Mouse (Mus musculus): Measurements from ENCODE around the gene 4930595D18Rik.

4930595D18Rik gene

DNA sequence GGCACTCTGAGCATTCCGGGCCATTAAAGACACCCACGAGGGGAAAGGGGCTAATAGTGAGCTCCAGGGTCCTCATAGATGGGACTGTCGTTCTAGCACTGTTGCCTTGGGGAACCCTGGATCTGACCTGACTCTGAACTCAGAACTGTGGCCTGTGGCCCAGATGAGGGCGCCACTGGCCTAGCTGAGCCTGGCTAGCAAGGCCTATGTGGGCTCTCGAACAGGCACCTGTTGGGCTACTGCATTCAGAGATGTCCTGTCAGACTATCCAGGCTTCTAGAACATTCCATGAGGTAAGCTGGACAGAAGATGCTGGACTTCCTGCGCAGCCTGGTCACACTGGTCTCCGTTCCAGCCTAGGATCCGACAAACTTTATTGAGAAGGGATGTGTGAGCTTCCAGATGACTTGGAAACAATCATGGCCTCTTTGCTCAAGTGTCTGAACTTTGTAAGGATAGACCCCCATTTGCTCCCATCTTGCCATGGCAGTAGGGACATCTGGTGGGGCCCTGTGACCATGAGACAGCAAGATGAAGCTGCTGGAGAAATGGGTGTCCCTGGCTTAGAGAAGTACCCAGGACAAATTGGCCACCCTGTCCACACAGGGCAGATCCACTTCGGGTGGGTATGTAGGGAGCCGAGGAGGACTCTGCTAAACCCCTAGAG, 19.0 kb downstream of the 4930595D18Rik start:
- peak; percentile 55 for DNase-seq

- peak; percentile 95 for DNase-seq
Measured at GRCm38 (mm10) chr12:111164310-111164751, 20.0 kb downstream of the 4930595D18Rik start.

GRCm38 (mm10) chr12:111162312-111163061, 21.8 kb downstream of the 4930595D18Rik start:
- peak; percentile 47 for DNase-seq

DNA sequence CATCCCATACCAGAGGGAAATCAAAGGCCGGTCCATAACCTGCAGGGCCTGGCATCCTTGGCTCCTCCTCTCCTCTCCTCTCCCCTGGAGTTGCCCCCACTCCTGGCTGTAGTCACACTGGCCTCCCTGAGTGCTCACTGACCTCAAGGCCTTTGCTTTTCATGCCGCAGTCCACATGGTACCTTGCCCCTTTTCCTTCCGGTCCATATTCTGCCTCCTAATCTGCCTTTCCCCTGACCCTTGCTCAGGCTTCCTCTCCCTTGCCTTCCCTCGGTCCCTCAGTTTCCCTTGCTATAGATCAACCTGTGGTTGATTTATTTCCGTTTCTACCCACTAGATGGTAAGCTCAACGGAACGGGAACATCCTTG, 22.4 kb downstream of the 4930595D18Rik start:
- DNase-seq: peak; percentile 36

GRCm38 (mm10) chr12:111160871-111161270, 23.4 kb downstream of the 4930595D18Rik start:
- no peak for DNase-seq

DNA sequence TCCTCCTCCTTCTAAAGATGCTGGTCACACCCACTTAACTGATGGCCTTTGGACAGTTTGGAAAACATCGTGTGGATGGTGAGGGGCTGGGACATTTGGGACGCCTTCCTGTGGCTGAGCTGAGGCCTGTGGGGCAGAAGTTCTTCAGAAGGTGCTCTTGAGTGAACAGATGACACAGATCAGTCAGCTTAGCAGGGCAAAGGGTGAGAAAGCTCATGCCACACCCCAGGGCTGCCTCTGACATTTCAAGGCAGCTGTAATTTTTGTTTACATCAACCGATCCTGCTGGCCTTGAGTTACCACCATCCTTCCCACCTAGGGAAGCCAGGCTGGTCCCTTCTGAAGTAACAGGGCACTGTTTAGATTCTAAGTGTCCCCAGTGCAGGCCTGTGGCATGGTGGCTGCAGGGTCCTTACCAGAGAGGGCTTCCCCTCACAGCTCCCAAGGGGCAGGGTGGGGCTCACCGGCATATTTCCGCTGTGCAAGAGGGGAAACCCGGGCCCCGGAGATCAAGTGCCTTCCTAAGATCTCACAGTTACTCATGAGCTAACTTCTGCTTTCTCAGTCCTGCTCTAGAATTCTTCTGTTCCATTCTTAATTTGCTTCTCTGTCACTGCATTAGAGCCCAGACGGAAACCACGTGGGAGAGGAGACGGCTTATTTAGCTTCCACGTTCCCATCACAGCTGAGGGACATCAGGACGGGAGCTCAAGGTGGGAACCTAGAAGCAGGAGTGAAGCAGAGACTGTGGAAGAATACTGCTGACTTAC, 24.4 kb downstream of the 4930595D18Rik start:
- DNase-seq: no peak

DNA sequence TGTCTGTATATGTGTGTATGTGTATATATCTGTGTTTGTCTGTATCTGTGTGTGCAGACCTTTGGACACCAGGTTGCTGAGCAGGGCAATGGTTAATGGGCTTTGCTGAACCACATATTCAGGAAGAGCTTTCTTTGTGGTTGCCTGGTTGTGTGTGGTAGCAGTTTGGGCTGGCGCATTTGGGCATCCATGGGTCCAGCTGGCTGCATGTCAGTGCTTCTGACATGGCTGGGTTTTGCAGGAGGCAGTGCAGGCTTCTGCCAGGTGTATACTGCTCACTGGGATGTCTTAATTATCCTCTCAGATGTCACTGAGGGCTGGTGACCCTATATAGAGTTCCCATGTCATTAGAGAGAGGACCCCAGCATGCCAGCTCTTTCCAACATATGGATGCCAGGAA, 28.5 kb downstream of the 4930595D18Rik start:
- DNase-seq: no peak

DNA sequence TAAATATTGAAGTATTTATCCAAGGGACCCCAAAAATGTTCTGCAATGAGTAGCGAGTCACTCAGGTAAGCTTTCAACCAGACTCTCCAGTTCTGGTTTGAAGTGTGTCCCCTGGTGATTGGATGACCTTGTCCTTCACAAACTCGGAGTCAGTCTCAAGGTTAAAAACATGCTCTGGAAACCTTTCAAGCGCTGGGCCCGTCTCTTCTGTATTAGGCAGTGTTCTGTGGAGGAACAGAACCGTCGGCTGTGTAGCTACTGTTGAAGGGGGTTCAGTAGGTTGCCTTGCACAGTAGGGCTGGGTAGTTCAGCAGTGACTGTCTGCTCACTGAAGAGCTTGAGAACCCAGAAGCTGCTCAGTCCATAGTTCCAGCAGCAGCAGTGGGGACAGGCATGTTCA, 29.6 kb downstream of the 4930595D18Rik start:
- DNase-seq: no peak

DNA sequence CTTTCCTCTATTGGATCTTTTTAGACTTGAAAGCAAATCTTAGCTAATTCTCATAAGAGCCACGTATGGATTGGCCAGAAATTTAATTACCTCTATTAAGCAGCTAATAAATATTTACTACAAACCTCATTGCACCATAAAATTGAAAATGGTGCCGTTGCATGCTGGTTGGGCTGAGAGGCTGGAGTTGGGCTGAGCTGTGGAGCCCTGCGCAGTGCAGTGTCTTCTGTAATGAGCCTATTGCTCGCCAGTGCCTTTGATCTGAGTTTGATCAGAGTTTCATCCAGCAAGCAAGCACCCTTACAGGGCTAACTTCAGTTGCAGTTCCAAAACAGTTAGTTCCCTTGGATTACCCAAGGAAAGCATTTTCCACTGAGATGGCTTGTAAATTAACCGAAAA, 30.3 kb downstream of the 4930595D18Rik start:
- DNase-seq: no peak

DNA sequence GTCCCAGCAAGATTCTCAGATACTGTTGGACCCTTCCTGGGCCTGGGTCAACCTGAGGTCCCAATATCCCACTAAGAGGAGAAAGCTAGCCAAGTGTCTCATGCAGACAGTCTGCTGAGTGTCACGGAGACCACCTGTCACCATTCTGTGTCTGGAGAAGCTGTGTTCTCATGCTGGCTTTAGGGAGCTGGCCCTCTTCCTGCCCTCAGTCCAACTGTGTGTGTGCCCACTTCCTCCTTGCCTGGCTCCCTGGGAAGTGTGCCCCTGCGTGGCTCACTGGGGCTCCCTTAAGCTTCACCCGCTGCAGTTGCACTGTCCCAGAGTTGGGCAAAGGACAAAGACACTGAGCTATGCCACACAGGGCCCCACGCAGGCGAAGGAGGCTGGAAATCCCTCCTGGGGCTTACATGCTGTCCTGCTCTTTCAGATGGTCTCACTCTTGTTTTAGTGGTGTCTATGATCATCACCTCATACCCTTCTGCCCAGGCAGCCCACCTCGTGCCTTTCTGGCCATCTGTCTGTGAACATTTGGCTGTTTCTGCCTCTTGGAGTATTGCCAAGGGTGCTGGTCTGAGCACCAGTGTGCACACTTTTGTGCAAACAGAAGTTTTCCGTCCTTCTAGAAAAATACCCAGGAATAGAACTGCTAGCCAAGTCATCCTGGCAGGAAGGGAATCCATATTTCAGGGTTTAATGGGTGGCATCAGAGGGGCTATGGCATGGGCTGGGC, 31.1 kb downstream of the 4930595D18Rik start:
- no peak for DNase-seq

GRCm38 (mm10) chr12:111152579-111152978, 31.7 kb downstream of the 4930595D18Rik start:
- DNase-seq: no peak

DNA sequence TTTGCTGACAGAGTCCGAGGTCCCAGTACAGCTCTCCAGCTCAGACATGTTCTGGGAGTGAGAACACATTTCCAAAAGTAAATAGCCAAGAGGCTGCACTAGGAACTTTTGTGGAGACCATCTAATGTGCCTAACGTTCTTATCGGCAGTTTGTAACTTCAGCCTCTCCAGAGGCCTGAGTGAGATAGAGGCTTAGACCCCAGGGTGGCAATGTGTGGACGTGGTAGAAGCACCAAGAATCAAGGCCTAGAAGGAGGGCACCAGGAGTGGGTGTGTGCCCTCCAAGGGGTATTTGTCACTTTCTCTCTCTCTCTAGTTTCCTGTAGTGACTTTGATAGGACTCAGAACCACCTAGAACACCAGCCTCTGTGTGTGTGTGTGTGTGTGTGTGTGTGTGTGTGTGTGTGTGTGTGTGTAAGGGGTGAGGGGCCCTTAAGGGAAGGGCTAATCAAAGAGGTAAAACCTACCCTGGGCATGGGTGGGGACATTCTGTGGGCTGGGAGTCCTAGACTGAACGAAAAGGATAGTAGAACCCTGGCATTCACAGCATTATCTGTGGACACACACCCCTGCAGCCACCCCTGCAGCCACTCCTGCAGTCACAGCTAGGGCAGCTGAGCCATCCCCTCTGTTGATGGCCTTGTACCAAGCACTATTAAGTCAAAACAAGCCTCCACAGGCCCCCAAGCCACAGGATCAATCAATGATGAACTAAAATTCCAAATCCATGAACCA, 32.7 kb downstream of the 4930595D18Rik start:
- no peak for DNase-seq

GRCm38 (mm10) chr12:111150236-111150596, 34.1 kb downstream of the 4930595D18Rik start:
- peak; percentile 36 for DNase-seq

DNA sequence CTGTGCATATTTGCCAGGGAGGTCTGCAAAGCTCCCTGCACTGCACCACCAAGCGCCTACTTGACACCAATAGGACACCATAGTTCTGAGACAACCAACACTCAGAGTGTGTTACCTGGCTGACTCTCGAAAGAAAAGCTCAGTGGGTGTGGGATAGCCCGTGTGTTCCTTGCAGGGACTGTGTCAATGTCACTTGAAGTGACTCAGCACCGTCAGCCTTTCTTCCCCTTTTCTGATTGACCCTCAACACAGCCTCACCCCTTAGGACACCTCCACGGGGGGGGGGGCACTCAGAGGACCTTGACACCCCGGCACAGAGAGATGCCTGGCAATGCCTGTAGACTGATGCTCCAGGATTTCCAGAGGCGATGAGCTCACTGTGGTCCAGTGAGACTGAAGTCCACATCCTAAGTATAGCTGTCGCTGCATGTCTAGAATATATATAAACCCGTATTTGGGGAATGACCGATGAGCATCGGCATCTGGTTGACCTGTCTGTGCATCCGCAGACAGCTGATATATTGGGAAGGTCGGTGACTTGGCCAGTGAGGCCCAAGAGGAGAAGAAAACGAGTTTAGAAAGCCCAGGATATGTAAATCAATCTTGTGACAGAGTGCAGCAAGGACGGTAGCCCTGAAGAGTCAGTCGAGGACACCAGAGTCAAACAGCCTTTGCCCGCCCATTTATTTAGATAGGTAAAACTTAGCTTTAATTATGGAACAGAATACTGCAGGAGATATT, 34.6 kb downstream of the 4930595D18Rik start:
- no peak for DNase-seq

DNA sequence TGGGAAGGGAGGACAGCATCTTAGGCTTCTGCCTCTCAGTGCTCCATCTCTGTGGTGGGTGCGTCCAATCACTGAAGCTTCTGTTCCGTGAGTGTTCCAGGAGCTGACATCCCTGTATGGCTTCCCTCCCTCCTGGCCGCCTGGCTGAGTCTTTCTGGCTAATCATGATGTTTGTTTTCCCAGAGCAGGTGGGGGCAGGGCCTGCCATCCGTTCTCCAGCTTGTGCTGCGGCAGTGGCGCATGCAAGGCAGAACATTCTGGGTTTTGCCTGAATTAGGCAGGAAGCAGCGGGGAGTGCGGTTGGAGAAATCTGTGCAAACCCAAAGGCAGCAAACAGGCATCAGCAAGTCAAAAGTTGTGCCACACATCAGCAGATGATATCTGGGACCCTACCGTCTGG, 39.0 kb downstream of the 4930595D18Rik start:
- DNase-seq: peak; percentile 25

- DNase-seq: no peak
Measured at GRCm38 (mm10) chr12:111144598-111144997, 39.7 kb downstream of the 4930595D18Rik start.

DNA sequence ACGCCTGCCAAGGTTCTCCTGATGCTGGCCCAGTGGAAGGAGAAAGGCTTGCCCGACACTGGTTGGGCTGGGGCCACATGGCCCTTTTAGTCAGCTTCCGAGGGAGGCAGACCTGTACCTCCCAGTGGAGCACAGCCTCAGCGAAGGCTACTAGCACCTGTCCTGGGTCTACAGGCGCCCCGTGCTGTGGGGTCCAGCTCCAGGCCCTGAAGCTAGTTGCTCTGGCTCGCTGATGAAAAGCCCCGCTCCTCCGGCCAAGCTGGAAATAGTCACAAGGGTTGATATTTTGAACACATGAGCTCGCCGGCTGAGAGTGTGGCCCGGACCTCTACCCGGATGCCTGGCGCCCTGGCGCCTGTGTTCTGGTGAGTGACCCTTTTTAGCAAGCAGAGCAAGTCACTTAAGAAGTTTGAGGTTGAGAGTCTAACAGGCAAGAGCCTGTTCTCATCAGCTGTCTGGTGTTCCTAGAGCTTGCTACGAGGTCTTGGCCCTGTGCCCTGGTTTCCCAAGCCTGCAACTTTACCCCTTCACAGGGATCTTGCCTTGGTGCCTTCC, 40.7 kb downstream of the 4930595D18Rik start:
- DNase-seq: peak; percentile 28

DNA sequence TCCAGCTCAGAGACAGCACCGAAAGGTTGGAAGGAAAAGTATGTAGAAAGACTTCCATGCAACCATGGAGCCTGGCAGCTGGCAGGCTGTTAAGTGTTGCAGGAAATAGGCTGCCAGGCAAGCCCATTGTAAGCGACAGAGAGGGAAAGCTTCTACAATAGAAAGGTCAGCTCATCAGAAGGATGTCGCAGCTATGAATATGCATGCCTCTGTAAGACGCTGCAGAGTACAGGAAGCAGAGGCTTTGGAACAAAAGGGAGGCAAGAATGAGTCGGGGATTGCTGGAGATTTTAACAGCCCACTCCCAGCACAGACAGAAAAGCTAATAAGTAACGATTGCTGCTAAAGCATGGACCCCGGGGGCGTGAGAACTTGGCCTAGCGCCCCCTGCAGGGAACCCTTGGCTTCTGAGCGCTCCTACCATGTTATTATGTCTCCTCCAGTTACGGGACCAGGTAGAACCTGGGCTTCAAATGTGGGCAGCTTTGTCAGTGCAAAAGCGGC, 41.2 kb downstream of the 4930595D18Rik start:
- peak; percentile 39 for DNase-seq

- DNase-seq: no peak
Measured at GRCm38 (mm10) chr12:111137079-111137478, 47.2 kb downstream of the 4930595D18Rik start.

GRCm38 (mm10) chr12:111135953-111136352, 48.3 kb downstream of the 4930595D18Rik start:
- no peak for DNase-seq

Measured in kidney, postnatal 14 days (tissue).